Mouse (Mus musculus) adrenal gland, adult 8-10 months (tissue): ENCODE results near the gene Alg12. TPM values are rescaled to one million over a fixed set of nuclear protein-coding genes. Genes with fewer than 3 reads are reported as not detected.
A peak's percentile ranks its signal among the peaks of the same experiment; 100 is the strongest.
"Not testable (repeated sequence)": the region's sequence is repeated elsewhere in the genome, so short reads cannot be mapped to it uniquely, and the experiment has no call there.

Experiments
- DNase-seq: peaks from one replicate; pipeline ENCODE4 v3.0.0; 2022
- total RNA-seq, 4 experiments: library from RNA; stranded (reverse); gene quantifications; 2 replicates each; pipeline ENCODE4 v1.2.4; 2022

Gene Alg12
- total RNA-seq, 4 experiments from 2014 or later, result 19.3 to 22.3 (median 20.3) TPM

GRCm38 (mm10) chr15:88830696-88831095 lies 11.6 kb upstream of the Alg12 start:
- DNase-seq, result no peak

DNA sequence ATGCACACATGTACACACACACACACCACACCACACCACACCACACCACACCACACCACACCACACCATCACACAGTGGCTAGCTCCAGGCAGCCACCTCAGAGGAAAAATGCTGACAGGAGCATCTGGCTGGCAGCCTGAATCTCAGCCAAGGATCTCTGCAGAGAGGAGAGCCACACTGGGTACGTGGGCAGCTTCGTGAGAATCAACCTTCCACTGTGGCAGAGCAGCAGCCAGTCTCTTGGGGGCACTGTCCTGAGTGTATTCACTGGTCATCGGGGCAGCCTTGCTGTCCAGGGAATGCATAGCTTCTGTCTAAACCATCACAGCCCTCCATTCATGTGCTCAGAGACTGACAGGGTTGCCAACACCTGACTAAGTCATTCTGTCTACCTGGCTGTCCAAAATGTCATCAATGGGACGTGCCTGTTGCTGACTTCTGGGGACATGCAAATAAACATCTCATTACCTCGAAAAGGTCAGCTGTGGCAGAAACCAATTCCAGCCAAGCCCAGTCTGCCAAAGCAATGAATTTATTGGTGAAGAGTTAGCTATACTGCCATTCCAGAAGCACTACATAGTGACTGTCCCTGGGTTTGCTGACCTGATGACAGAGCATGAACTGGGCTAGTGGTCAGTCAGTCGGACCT lies 10.8 kb upstream of the Alg12 start:
- no peak for DNase-seq

- DNase-seq, result peak; percentile 82
These were observed 9.9 kb upstream of the Alg12 start for GRCm38 (mm10) chr15:88828800-88829705.

DNA sequence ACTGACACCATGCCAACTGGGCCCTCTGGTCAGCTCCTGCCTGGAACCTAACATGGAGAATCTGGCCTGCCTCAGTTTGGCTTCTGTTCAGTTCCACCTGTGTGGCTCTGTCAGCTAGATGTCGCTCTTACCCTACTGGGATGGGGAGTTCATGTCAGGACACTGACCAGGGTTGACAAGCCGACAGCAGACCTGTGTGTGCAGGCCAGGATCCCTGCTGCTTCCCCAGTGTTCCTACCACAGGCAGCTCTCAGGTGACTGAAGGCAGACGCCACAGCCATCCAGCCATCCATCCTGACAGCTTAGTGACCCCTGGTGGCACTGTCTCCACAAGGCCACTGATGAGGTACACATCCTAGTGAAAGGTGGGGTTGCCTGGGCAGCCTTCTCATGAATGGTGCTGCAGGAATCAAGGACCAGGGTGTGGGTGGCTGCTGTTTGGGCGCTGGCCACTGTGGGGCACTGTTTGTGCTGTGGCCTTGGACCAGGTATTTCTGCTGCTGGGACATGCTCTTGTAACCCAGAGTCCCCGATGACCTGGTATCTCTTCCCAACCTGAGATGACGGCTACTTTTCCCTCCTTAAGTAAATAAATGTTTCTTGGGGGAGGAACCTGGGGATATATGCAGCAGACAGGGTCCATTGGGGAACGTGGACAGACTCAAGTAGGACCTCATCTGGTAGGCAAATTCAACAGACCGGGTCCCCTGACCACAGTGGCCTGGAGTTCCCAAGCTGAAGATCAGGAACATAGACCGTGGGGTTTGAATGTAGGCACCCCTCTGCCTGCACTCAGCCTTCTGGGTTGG lies 9.1 kb upstream of the Alg12 start:
- DNase-seq, result peak; percentile 65

DNA sequence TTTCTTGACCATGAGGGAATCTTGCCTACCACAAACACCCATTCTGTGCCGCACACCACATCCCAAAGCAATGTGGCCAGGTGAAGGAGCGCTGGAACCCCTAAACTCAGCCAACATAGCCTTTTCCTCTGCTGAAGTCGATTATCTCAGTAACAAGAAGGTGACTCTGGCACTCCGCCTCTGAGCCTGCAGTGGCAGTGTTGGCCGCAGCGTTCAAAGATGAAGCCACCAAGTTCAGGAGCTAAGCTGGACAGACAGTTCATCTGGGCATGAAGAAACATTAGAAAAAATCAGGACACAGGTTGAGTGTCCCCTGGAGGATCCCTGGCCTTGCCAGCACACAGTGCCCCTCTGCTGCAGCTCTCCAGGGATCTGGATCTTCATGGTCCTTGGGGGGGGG lies 8.3 kb upstream of the Alg12 start:
- no peak for DNase-seq

GRCm38 (mm10) chr15:88823376-88823775 lies 4.3 kb upstream of the Alg12 start:
- DNase-seq, result no peak

DNA sequence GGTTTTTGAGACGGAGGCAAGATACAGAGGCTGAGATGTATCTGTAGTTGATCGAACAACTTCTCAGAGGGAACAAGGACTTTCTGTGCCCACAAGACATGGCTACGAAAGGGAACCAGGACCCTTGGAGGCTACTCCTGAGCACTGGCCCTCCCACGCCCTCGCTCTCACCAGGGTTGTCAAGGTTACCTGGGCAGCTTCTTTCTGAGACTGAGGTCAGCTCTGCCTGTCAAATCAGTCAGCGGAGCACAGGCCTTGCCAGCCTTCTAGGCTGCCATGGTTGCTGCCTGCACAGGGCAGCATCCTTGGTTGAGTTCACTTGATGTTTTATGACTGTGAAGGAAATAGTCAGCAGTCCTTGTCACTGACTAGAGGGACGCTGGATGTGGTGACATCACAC lies 3.4 kb upstream of the Alg12 start:
- DNase-seq, result no peak

GRCm38 (mm10) chr15:88821403-88821802 lies 2.3 kb upstream of the Alg12 start:
- no peak for DNase-seq

- no peak for DNase-seq
These were observed 787 bp upstream of the Alg12 start for GRCm38 (mm10) chr15:88819906-88820303.

- DNase-seq, result no peak
These were observed 3.9 kb downstream of the Alg12 start for GRCm38 (mm10) chr15:88815196-88815700.

GRCm38 (mm10) chr15:88814411-88815047 lies 4.6 kb downstream of the Alg12 start:
- DNase-seq, result no peak

- not testable (repeated sequence) for DNase-seq
These were observed 5.2 kb downstream of the Alg12 start for GRCm38 (mm10) chr15:88813873-88814272.

GRCm38 (mm10) chr15:88813262-88813661 lies 5.9 kb downstream of the Alg12 start:
- DNase-seq, result no peak

DNA sequence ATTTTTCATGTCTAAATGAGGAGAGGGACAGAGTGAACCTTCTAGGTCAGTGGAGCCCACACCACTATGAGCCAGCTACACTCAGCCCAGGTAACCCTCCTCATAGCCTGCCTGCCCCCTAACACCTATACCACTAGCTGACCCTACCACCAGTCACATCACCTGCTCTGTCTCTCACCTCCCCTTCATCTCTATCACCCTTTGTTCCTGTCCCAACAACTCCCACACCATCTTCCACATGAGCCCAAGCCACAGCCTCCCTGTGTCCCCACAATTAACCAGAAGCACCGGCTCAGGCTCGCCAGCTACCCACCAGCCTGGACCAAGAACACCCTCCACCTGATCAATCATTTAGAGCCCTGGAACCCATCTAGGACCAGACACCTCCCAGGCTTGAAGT lies 8.7 kb downstream of the Alg12 start:
- DNase-seq, result no peak

GRCm38 (mm10) chr15:88808121-88808520 lies 11.0 kb downstream of the Alg12 start:
- DNase-seq, result no peak

GRCm38 (mm10) chr15:88802348-88802747 lies 16.8 kb downstream of the Alg12 start:
- no peak for DNase-seq

DNA sequence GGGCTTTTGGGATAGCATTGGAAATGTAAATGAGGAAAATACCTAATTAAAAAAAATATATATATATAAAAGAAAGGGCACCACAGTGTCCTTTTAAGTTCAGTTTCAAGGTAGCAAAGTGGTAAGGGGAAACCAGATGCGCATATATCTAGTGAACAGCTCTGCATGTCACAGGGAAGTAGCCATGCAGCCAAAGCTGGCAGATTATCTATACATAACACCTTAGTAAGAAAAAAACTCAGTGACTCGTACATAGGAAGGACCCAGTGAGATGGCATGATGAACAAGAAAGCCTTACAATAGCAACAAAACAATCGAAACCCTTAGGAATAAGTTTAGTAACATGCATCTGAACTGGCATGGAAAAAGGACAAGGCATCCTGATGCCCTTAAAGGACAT lies 17.2 kb downstream of the Alg12 start:
- DNase-seq, result no peak

- DNase-seq, result no peak
These were observed 18.2 kb downstream of the Alg12 start for GRCm38 (mm10) chr15:88800921-88801354.

- no peak for DNase-seq
These were observed 19.2 kb downstream of the Alg12 start for GRCm38 (mm10) chr15:88799950-88800371.

DNA sequence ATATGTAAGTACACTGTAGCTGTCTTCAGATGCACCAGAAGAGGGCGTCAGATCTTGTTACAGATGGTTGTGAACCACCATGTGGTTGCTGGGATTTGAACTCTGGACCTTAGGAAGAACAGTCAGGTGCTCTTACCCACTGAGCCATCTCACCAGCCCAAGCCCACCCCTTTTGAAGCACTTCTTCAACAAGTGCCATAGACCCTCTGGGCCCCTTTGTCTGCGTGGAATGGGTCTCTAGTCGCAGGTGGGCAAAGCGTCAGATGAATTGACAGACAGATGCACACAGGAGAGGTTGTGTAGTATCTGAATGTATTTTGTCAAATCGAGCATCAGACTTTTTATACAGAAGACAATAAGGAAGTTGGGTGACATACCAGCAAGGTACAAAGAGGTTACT lies 24.4 kb downstream of the Alg12 start:
- DNase-seq, result not testable (repeated sequence)

GRCm38 (mm10) chr15:88792140-88792850 lies 26.8 kb downstream of the Alg12 start:
- DNase-seq, result no peak
